Mouse (Mus musculus) cortical plate, adult 2 months (tissue): Measurements from ENCODE around the gene Fam227b.

Experiments used
- CTCF ChIP-seq: fragments of 200-500 bp; IDR thresholded peaks from 2 replicates; pipeline ENCODE4 v1.5.1; 2011; ENCODE audit warnings: mild to moderate bottlenecking, control low read depth, low read length; ENCODE audit not compliant: insufficient read depth; ENCODE audit errors: extremely low read depth
- POLR2A ChIP-seq: fragments of 200-500 bp; IDR thresholded peaks from 2 replicates; pipeline ENCODE4 v1.6.1; 2011; ENCODE audit warnings: mild to moderate bottlenecking, low read length, control low read depth; ENCODE audit not compliant: insufficient read depth; ENCODE audit errors: extremely low read depth

GRCm38 (mm10) chr2:126060595-126060994 is 91.2 kb downstream of the Fam227b start:
- TF ChIP-seq POLR2A, result no peak
- no peak for TF ChIP-seq CTCF
